Mouse (Mus musculus) hindbrain, embryonic 13.5 days (tissue): Measurements from ENCODE around the gene Pgm2l1. TPM values are rescaled to one million over a fixed set of nuclear protein-coding genes. Genes with fewer than 3 reads are reported as not detected.
"Not testable (repeated sequence)": the region's sequence is repeated elsewhere in the genome, so short reads cannot be mapped to it uniquely, and the experiment has no call there.

Experiments used
- ATAC-seq: fragments of 200-750 bp; cut with Nextera tagmentation; 2 replicates; pipeline ENCODE4 v1.8.0; 2017; ENCODE audit warnings: moderate TSS enrichment; ENCODE audit not compliant: low FRiP score
- H3K27ac ChIP-seq: fragments of 300-500 bp; sonication (generic); 2 replicates; pipeline ENCODE4 v1.5.1; 2015; ENCODE audit warnings: inconsistent platforms, mild to moderate bottlenecking, moderate library complexity
- H3K27me3 ChIP-seq: fragments of 300-500 bp; sonication (generic); 2 replicates; pipeline ENCODE4 v1.6.1; 2015; ENCODE audit warnings: mild to moderate bottlenecking, inconsistent platforms
- H3K36me3 ChIP-seq: fragments of 300-500 bp; sonication (generic); 2 replicates; pipeline ENCODE4 v1.6.1; 2015; ENCODE audit warnings: mild to moderate bottlenecking, inconsistent platforms
- H3K4me1 ChIP-seq: fragments of 300-500 bp; sonication (generic); replicated peaks from 2 replicates; pipeline ENCODE4 v1.6.1; 2015; ENCODE audit warnings: inconsistent platforms
- H3K4me2 ChIP-seq: fragments of 300-500 bp; sonication (generic); 2 replicates; pipeline ENCODE4 v1.6.1; 2015; ENCODE audit warnings: inconsistent platforms, mild to moderate bottlenecking, moderate library complexity
- H3K4me3 ChIP-seq: fragments of 300-500 bp; sonication (generic); 2 replicates; pipeline ENCODE4 v1.5.1; 2015; ENCODE audit warnings: mild to moderate bottlenecking, inconsistent platforms
- H3K9ac ChIP-seq: fragments of 300-500 bp; sonication (generic); 2 replicates; pipeline ENCODE4 v1.6.1; 2015; ENCODE audit warnings: mild to moderate bottlenecking, inconsistent platforms
- H3K9me3 ChIP-seq: fragments of 300-500 bp; sonication (generic); 2 replicates; pipeline ENCODE4 v1.6.1; 2016; ENCODE audit warnings: inconsistent platforms
- WGBS: fragments of 180-500 bp; shearing (Covaris S2); methylation state at CpG from one replicate; pipeline ENCODE4 v1.1.7; 2015; 5-methylcytosine and 5-hydroxymethylcytosine counted together
- polyA plus RNA-seq: library from polyadenylated mRNA; unstranded; fragments of >200 nt; fragmentation: Nextera tagmentation; extraction: Ambion mirVana; gene quantifications from 2 replicates; pipeline ENCODE4 v1.2.1, GENCODE M21; 2015

The Pgm2l1 gene
- polyA plus RNA-seq, 1 experiment from 2014 or later, result 21.0 TPM

- Histone ChIP-seq H3K4me2 (no peak overlapping the region), H3K9ac (no peak overlapping the region), H3K4me1 (peaks cover 26% of the 10 kb centered on the region), H3K36me3 (no peaks in the 10 kb centered on the region), H3K9me3 (no peaks in the 10 kb centered on the region), H3K27ac (no peak overlapping the region), H3K27me3 (no peaks in the 10 kb centered on the region), H3K4me3 (no peak overlapping the region)
- no peak for ATAC-seq
Measured at GRCm38 (mm10) chr7:100233681-100234080, 6.5 kb downstream of the Pgm2l1 start.

- H3K4me3 ChIP-seq, result no peak overlapping the region
- no peak overlapping the region for H3K27ac ChIP-seq
- H3K9me3 ChIP-seq, result no peaks in the 10 kb centered on the region
- no peak overlapping the region for H3K9ac ChIP-seq
- H3K4me1 ChIP-seq, result peaks cover 21% of the 10 kb centered on the region
- H3K27me3 ChIP-seq, result no peaks in the 10 kb centered on the region
- ATAC-seq, result no peak
- 60% methylated on average over 7 of the region's 7 CpGs for WGBS
- no peak overlapping the region for H3K4me2 ChIP-seq
- H3K36me3 ChIP-seq, result no peaks in the 10 kb centered on the region
Measured at GRCm38 (mm10) chr7:100234264-100234885, 7.2 kb downstream of the Pgm2l1 start.

GRCm38 (mm10) chr7:100238271-100238670, 11.1 kb downstream of the Pgm2l1 start:
- H3K9ac ChIP-seq, result no peak overlapping the region
- ATAC-seq, result no peak
- H3K4me1 ChIP-seq, result peaks cover 11% of the 10 kb centered on the region
- H3K4me2 ChIP-seq, result no peak overlapping the region
- WGBS, result 83% methylated on average over 1 of the region's 1 CpGs
- no peaks in the 10 kb centered on the region for H3K27me3 ChIP-seq
- no peaks in the 10 kb centered on the region for H3K36me3 ChIP-seq
- H3K4me3 ChIP-seq, result no peak overlapping the region
- no peak overlapping the region for H3K27ac ChIP-seq
- H3K9me3 ChIP-seq, result no peaks in the 10 kb centered on the region

- Histone ChIP-seq H3K4me3 (no peak overlapping the region), H3K9ac (no peak overlapping the region), H3K4me2 (no peak overlapping the region), H3K27me3 (no peaks in the 10 kb centered on the region), H3K9me3 (no peaks in the 10 kb centered on the region), H3K27ac (no peak overlapping the region), H3K36me3 (no peaks in the 10 kb centered on the region), H3K4me1 (no peaks in the 10 kb centered on the region)
- ATAC-seq, result no peak
- 84% methylated on average over 2 of the region's 2 CpGs for WGBS
Measured at GRCm38 (mm10) chr7:100240601-100241000, 13.4 kb downstream of the Pgm2l1 start.

GRCm38 (mm10) chr7:100243007-100243406, 15.8 kb downstream of the Pgm2l1 start:
- Histone ChIP-seq H3K36me3 (no peaks in the 10 kb centered on the region), H3K9me3 (no peaks in the 10 kb centered on the region), H3K4me2 (no peak overlapping the region), H3K27ac (no peak overlapping the region), H3K9ac (no peak overlapping the region), H3K27me3 (no peaks in the 10 kb centered on the region), H3K4me1 (no peaks in the 10 kb centered on the region), H3K4me3 (no peak overlapping the region)
- ATAC-seq, result no peak
- 93% methylated on average over 1 of the region's 1 CpGs for WGBS

- ATAC-seq, result no peak
- Histone ChIP-seq H3K9ac (no peak overlapping the region), H3K4me2 (no peak overlapping the region), H3K9me3 (no peaks in the 10 kb centered on the region), H3K27ac (no peak overlapping the region), H3K4me3 (no peak overlapping the region), H3K4me1 (no peaks in the 10 kb centered on the region), H3K36me3 (no peaks in the 10 kb centered on the region), H3K27me3 (no peaks in the 10 kb centered on the region)
- WGBS, result 92% methylated on average over 4 of the region's 4 CpGs
Measured at GRCm38 (mm10) chr7:100244225-100244624, 17.0 kb downstream of the Pgm2l1 start.

- no peak overlapping the region for H3K9ac ChIP-seq
- H3K36me3 ChIP-seq, result no peaks in the 10 kb centered on the region
- H3K4me3 ChIP-seq, result no peak overlapping the region
- no peak overlapping the region for H3K4me2 ChIP-seq
- ATAC-seq, result no peak
- no peaks in the 10 kb centered on the region for H3K27me3 ChIP-seq
- no peaks in the 10 kb centered on the region for H3K4me1 ChIP-seq
- 94% methylated on average over 3 of the region's 3 CpGs for WGBS
- no peak overlapping the region for H3K27ac ChIP-seq
- H3K9me3 ChIP-seq, result no peaks in the 10 kb centered on the region
Measured at GRCm38 (mm10) chr7:100245176-100245575, 18.0 kb downstream of the Pgm2l1 start.

- H3K4me1 ChIP-seq, result no peaks in the 10 kb centered on the region
- no peak for ATAC-seq
- 96% methylated on average over 5 of the region's 5 CpGs for WGBS
- H3K9ac ChIP-seq, result no peak overlapping the region
- peaks cover 39% of the 10 kb centered on the region for H3K36me3 ChIP-seq
- H3K9me3 ChIP-seq, result no peaks in the 10 kb centered on the region
- H3K27ac ChIP-seq, result no peak overlapping the region
- no peak overlapping the region for H3K4me2 ChIP-seq
- no peak overlapping the region for H3K4me3 ChIP-seq
- no peaks in the 10 kb centered on the region for H3K27me3 ChIP-seq
Measured at GRCm38 (mm10) chr7:100250667-100251066, 23.5 kb downstream of the Pgm2l1 start.

- no peak for ATAC-seq
- H3K4me2 ChIP-seq, result no peak overlapping the region
- H3K9me3 ChIP-seq, result no peaks in the 10 kb centered on the region
- H3K27ac ChIP-seq, result no peak overlapping the region
- H3K4me3 ChIP-seq, result no peak overlapping the region
- no peaks in the 10 kb centered on the region for H3K4me1 ChIP-seq
- H3K9ac ChIP-seq, result no peak overlapping the region
- peaks cover 61% of the 10 kb centered on the region for H3K36me3 ChIP-seq
- 89% methylated on average over 3 of the region's 3 CpGs for WGBS
- H3K27me3 ChIP-seq, result no peaks in the 10 kb centered on the region
Measured at GRCm38 (mm10) chr7:100262350-100262749, 35.2 kb downstream of the Pgm2l1 start.

- WGBS, result 62% methylated on average over 17 of the region's 17 CpGs
- H3K4me3 ChIP-seq, H3K9me3 ChIP-seq, H3K9ac ChIP-seq, H3K4me1 ChIP-seq, H3K27ac ChIP-seq, ATAC-seq, H3K27me3 ChIP-seq, H3K4me2 ChIP-seq: not testable (repeated sequence)
- H3K36me3 ChIP-seq, result peaks cover 75% of the 10 kb centered on the region
Measured at GRCm38 (mm10) chr7:100264934-100265333, 37.7 kb downstream of the Pgm2l1 start.

- Histone ChIP-seq H3K4me3 (no peak overlapping the region), H3K4me1 (no peaks in the 10 kb centered on the region), H3K9me3 (no peaks in the 10 kb centered on the region), H3K4me2 (no peak overlapping the region), H3K27me3 (no peaks in the 10 kb centered on the region), H3K36me3 (peaks cover 42% of the 10 kb centered on the region), H3K27ac (no peak overlapping the region), H3K9ac (no peak overlapping the region)
- 96% methylated on average over 8 of the region's 8 CpGs for WGBS
- ATAC-seq, result no peak
Measured at GRCm38 (mm10) chr7:100272369-100272768, 45.2 kb downstream of the Pgm2l1 start.

GRCm38 (mm10) chr7:100274507-100274906, 47.3 kb downstream of the Pgm2l1 start:
- no peaks in the 10 kb centered on the region for H3K9me3 ChIP-seq
- 87% methylated on average over 6 of the region's 6 CpGs for WGBS
- ATAC-seq, result no peak
- peaks cover 25% of the 10 kb centered on the region for H3K36me3 ChIP-seq
- no peak overlapping the region for H3K9ac ChIP-seq
- no peak overlapping the region for H3K4me2 ChIP-seq
- no peaks in the 10 kb centered on the region for H3K27me3 ChIP-seq
- no peak overlapping the region for H3K27ac ChIP-seq
- no peaks in the 10 kb centered on the region for H3K4me1 ChIP-seq
- H3K4me3 ChIP-seq, result no peak overlapping the region

GRCm38 (mm10) chr7:100276397-100276796, 49.2 kb downstream of the Pgm2l1 start:
- H3K4me1 ChIP-seq, result no peaks in the 10 kb centered on the region
- no peaks in the 10 kb centered on the region for H3K9me3 ChIP-seq
- H3K9ac ChIP-seq, result no peak overlapping the region
- peaks cover 18% of the 10 kb centered on the region for H3K36me3 ChIP-seq
- WGBS, result 44% methylated on average over 2 of the region's 2 CpGs
- ATAC-seq, result no peak
- H3K27me3 ChIP-seq, result no peaks in the 10 kb centered on the region
- H3K4me3 ChIP-seq, result no peak overlapping the region
- no peak overlapping the region for H3K4me2 ChIP-seq
- no peak overlapping the region for H3K27ac ChIP-seq
